Mouse (Mus musculus): Measurements from ENCODE around the gene Inafm1.
A peak's percentile ranks its signal among the peaks of the same experiment; 100 is the strongest.

DNA sequence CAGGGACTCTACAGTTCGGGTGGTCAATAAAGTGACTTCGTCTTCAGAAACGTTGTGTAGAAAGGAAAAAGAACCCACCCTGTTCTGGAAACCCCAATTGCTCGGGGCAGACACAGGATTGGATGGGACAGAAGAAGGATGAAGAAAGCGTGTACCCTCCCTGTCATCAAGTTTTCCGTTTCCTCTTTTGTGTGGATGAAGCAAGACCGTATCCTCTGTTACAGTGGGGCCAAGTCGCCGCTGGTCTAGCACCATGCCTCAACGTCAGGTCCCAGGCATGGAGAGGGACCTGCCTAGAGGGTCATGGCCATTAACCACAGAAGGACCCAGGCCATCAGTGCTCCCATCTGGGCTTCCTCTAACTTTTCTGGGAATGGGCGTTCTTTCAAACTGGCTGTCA, 15.6 kb downstream of the Inafm1 start:
- TF ChIP-seq CTCF (IDR thresholded peaks at IDR 0.05; ENCODE audit: insufficient read depth, low read length) = no peak
- TF ChIP-seq POLR2A (IDR thresholded peaks at IDR 0.05; ENCODE audit: borderline replicate concordance, extremely low read depth, low read depth, low read length) = peak; percentile 35; the same call in 1 of the 2 replicates

All from lung, adult 2 months (tissue).